Mouse (Mus musculus) cerebellum, adult 11 months (tissue): ENCODE results near the gene Cfl1.

Experiments
- DNase-seq: peaks from one replicate; pipeline ENCODE4 v3.0.0; 2022

Cfl1 gene

GRCm38 (mm10) chr19:5538786-5539185, 48.5 kb downstream of the Cfl1 start:
- no peak for DNase-seq

- DNase-seq = no peak
These were observed 53.1 kb downstream of the Cfl1 start for GRCm38 (mm10) chr19:5543362-5543761.

- no peak for DNase-seq
These were observed 53.8 kb downstream of the Cfl1 start for GRCm38 (mm10) chr19:5544031-5544430.
